Mouse (Mus musculus): ENCODE measurements around the gene Ube2o. TPM values are rescaled to one million over a fixed set of nuclear protein-coding genes. Genes with fewer than 3 reads are reported as not detected.

Gene Ube2o
- polyA plus RNA-seq, 1 experiment from 2014 or later, result 17.2 TPM

DNA sequence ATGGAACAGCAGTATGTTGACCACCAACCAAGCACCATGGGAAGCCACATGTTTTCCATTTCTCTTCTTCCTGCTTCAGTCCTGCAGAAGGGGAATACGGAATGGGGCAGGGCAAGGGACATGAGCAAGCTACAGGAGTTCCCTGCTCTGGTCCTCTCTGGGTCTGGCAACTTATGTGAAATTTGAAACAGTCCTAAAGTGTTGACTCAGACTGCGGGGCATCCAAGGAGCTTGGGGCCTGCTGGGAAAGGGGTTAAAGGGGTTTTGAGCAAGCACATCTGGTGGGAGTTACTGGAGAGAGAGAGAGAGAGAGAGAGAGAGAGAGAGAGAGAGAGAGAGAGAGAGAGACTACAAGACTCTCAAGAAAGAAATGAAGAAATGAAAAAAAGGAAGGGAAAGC lies 72.6 kb downstream of the Ube2o start:
- no peaks in the 10 kb centered on the region for H3K4me1 ChIP-seq (ENCODE audit: control insufficient read depth, insufficient read depth, low read length)
- no peak overlapping the region for H3K4me2 ChIP-seq (ENCODE audit: low read depth, low read length)
- H3K4me3 ChIP-seq (ENCODE audit: low read depth, low read length), result no peak overlapping the region
- WGBS, result 25% methylated on average over 2 of the region's 2 CpGs
- no peak overlapping the region for H3K27ac ChIP-seq (replicated peaks; ENCODE audit: low read depth, low read length)
- H3K9ac ChIP-seq (replicated peaks; ENCODE audit: low read length), result no peak overlapping the region
- no peaks in the 10 kb centered on the region for H3K27me3 ChIP-seq (ENCODE audit: control insufficient read depth, insufficient read depth, low read length)
- H3K36me3 ChIP-seq (replicated peaks; ENCODE audit: control insufficient read depth, insufficient read depth, low read depth, low read length), result no peaks in the 10 kb centered on the region
- ATAC-seq (replicated peaks; ENCODE audit: insufficient number of reproducible peaks, low FRiP score, low TSS enrichment, low read depth), result no peak
- DNase-seq (ENCODE audit: low spot score), result peak; percentile 68
- H3K9me3 ChIP-seq (replicated peaks; ENCODE audit: control insufficient read depth, low read length), result no peaks in the 10 kb centered on the region

GRCm38 (mm10) chr11:116506151-116506875 lies 74.9 kb downstream of the Ube2o start:
- WGBS, result 87% methylated on average over 17 of the region's 17 CpGs
- Histone ChIP-seq H3K27ac (replicated peaks; ENCODE audit: low read depth, low read length) (no peak overlapping the region), H3K4me2 (ENCODE audit: low read depth, low read length) (no peak overlapping the region), H3K4me3 (ENCODE audit: low read depth, low read length) (no peak overlapping the region), H3K9me3 (replicated peaks; ENCODE audit: control insufficient read depth, low read length) (no peaks in the 10 kb centered on the region), H3K27me3 (ENCODE audit: control insufficient read depth, insufficient read depth, low read length) (no peaks in the 10 kb centered on the region), H3K9ac (replicated peaks; ENCODE audit: low read length) (no peak overlapping the region), H3K4me1 (ENCODE audit: control insufficient read depth, insufficient read depth, low read length) (no peaks in the 10 kb centered on the region), H3K36me3 (replicated peaks; ENCODE audit: control insufficient read depth, insufficient read depth, low read depth, low read length) (no peaks in the 10 kb centered on the region)
- DNase-seq (ENCODE audit: low spot score) (no peak), ATAC-seq (replicated peaks; ENCODE audit: insufficient number of reproducible peaks, low FRiP score, low TSS enrichment, low read depth) (no peak)

DNA sequence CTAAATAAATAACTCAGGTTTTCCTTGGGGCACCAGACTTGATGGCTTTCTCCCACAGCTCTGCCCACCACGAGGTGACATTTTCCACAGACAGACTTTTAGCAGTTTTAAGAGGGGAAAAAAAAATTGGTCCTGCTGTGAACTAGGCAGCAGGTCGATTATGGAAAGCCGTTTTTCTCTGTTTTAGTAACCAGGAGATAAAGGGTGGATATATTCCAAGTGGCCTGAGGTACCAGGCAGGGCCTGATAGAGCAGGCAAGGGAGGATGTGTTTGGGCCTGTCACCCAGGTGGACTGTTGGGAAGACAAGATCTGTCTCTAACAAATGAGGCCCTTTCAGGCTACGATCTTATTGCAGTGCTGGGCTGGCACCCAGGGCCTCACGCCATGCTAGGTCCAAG lies 75.7 kb downstream of the Ube2o start:
- H3K27ac ChIP-seq (replicated peaks; ENCODE audit: low read depth, low read length), result no peak overlapping the region
- 72% methylated on average over 5 of the region's 5 CpGs for WGBS
- no peak overlapping the region for H3K4me2 ChIP-seq (ENCODE audit: low read depth, low read length)

GRCm38 (mm10) chr11:116504516-116504915 lies 76.7 kb downstream of the Ube2o start:
- no peak overlapping the region for H3K4me2 ChIP-seq (ENCODE audit: low read depth, low read length)
- no peaks in the 10 kb centered on the region for H3K27me3 ChIP-seq (ENCODE audit: control insufficient read depth, insufficient read depth, low read length)
- no peak overlapping the region for H3K9ac ChIP-seq (replicated peaks; ENCODE audit: low read length)
- no peak for DNase-seq (ENCODE audit: low spot score)
- WGBS, result 87% methylated on average over 17 of the region's 17 CpGs
- H3K27ac ChIP-seq (replicated peaks; ENCODE audit: low read depth, low read length), result no peak overlapping the region
- no peaks in the 10 kb centered on the region for H3K4me1 ChIP-seq (ENCODE audit: control insufficient read depth, insufficient read depth, low read length)
- H3K9me3 ChIP-seq (replicated peaks; ENCODE audit: control insufficient read depth, low read length), result no peaks in the 10 kb centered on the region
- no peak for ATAC-seq (replicated peaks; ENCODE audit: insufficient number of reproducible peaks, low FRiP score, low TSS enrichment, low read depth)
- no peak overlapping the region for H3K4me3 ChIP-seq (ENCODE audit: low read depth, low read length)
- no peaks in the 10 kb centered on the region for H3K36me3 ChIP-seq (replicated peaks; ENCODE audit: control insufficient read depth, insufficient read depth, low read depth, low read length)

More for the DNA sequence above, 75.7 kb downstream of the Ube2o start:
- DNase-seq (ENCODE audit: low spot score), result no peak
- Histone ChIP-seq H3K4me1 (ENCODE audit: control insufficient read depth, insufficient read depth, low read length) (no peaks in the 10 kb centered on the region), H3K27me3 (ENCODE audit: control insufficient read depth, insufficient read depth, low read length) (no peaks in the 10 kb centered on the region), H3K4me3 (ENCODE audit: low read depth, low read length) (no peak overlapping the region), H3K9me3 (replicated peaks; ENCODE audit: control insufficient read depth, low read length) (no peaks in the 10 kb centered on the region), H3K36me3 (replicated peaks; ENCODE audit: control insufficient read depth, insufficient read depth, low read depth, low read length) (no peaks in the 10 kb centered on the region), H3K9ac (replicated peaks; ENCODE audit: low read length) (no peak overlapping the region)
- ATAC-seq (replicated peaks; ENCODE audit: insufficient number of reproducible peaks, low FRiP score, low TSS enrichment, low read depth), result no peak

- DNase-seq (ENCODE audit: low spot score), result peak; percentile 86
- no peaks in the 10 kb centered on the region for H3K4me1 ChIP-seq (ENCODE audit: control insufficient read depth, insufficient read depth, low read length)
- no peak overlapping the region for H3K4me2 ChIP-seq (ENCODE audit: low read depth, low read length)
- no peaks in the 10 kb centered on the region for H3K36me3 ChIP-seq (replicated peaks; ENCODE audit: control insufficient read depth, insufficient read depth, low read depth, low read length)
- no peaks in the 10 kb centered on the region for H3K27me3 ChIP-seq (ENCODE audit: control insufficient read depth, insufficient read depth, low read length)
- H3K9ac ChIP-seq (replicated peaks; ENCODE audit: low read length), result no peak overlapping the region
- H3K4me3 ChIP-seq (ENCODE audit: low read depth, low read length), result no peak overlapping the region
- no peak overlapping the region for H3K27ac ChIP-seq (replicated peaks; ENCODE audit: low read depth, low read length)
- no peaks in the 10 kb centered on the region for H3K9me3 ChIP-seq (replicated peaks; ENCODE audit: control insufficient read depth, low read length)
- ATAC-seq (replicated peaks; ENCODE audit: insufficient number of reproducible peaks, low FRiP score, low TSS enrichment, low read depth), result no peak
- 23% methylated on average over 7 of the region's 7 CpGs for WGBS
Observed at GRCm38 (mm10) chr11:116501005-116501746, 80.1 kb downstream of the Ube2o start.

DNA sequence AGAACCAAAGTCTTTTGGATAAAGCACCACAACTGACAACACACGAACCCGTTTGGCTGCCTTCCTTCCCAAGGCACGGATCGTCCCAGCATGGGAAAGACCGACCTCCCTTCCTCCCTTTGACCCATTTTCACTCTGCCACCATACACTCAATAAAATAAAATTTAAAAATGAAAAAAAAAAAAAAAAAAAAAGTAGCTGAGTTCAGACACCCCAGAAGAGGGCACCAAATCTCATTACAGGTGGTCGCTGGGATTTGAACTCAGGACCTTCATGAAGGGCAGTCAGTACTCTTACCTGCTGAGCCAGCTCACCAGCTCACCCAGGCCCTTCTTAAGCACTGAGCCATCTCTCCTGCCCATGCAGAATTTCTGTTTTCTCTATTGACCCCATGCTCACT lies 82.2 kb downstream of the Ube2o start:
- Histone ChIP-seq H3K27me3 (ENCODE audit: control insufficient read depth, insufficient read depth, low read length) (no peaks in the 10 kb centered on the region), H3K9ac (replicated peaks; ENCODE audit: low read length) (no peak overlapping the region), H3K4me2 (ENCODE audit: low read depth, low read length) (no peak overlapping the region), H3K4me1 (ENCODE audit: control insufficient read depth, insufficient read depth, low read length) (no peaks in the 10 kb centered on the region), H3K27ac (replicated peaks; ENCODE audit: low read depth, low read length) (no peak overlapping the region), H3K9me3 (replicated peaks; ENCODE audit: control insufficient read depth, low read length) (no peaks in the 10 kb centered on the region), H3K4me3 (ENCODE audit: low read depth, low read length) (no peak overlapping the region), H3K36me3 (replicated peaks; ENCODE audit: control insufficient read depth, insufficient read depth, low read depth, low read length) (no peaks in the 10 kb centered on the region)
- DNase-seq (ENCODE audit: low spot score) (no peak), ATAC-seq (replicated peaks; ENCODE audit: insufficient number of reproducible peaks, low FRiP score, low TSS enrichment, low read depth) (no peak)
- 56% methylated on average over 6 of the region's 6 CpGs for WGBS

- H3K36me3 ChIP-seq (replicated peaks; ENCODE audit: control insufficient read depth, insufficient read depth, low read depth, low read length), result no peaks in the 10 kb centered on the region
- no peaks in the 10 kb centered on the region for H3K9me3 ChIP-seq (replicated peaks; ENCODE audit: control insufficient read depth, low read length)
- ATAC-seq (replicated peaks; ENCODE audit: insufficient number of reproducible peaks, low FRiP score, low TSS enrichment, low read depth), result no peak; the same call in 1 of the 2 replicates
- H3K4me2 ChIP-seq (ENCODE audit: low read depth, low read length), result peak overlapping the region; percentile 32; the same call in 1 of the 2 replicates
- no peaks in the 10 kb centered on the region for H3K4me1 ChIP-seq (ENCODE audit: control insufficient read depth, insufficient read depth, low read length)
- DNase-seq (ENCODE audit: low spot score), result no peak
- no peak overlapping the region for H3K4me3 ChIP-seq (ENCODE audit: low read depth, low read length)
- no peaks in the 10 kb centered on the region for H3K27me3 ChIP-seq (ENCODE audit: control insufficient read depth, insufficient read depth, low read length)
- H3K9ac ChIP-seq (replicated peaks; ENCODE audit: low read length), result peak overlapping the region; percentile 28; the same call in 1 of the 2 replicates
- no peak overlapping the region for H3K27ac ChIP-seq (replicated peaks; ENCODE audit: low read depth, low read length)
- 23% methylated on average over 34 of the region's 34 CpGs for WGBS
Observed at GRCm38 (mm10) chr11:116498596-116498995, 82.7 kb downstream of the Ube2o start.

GRCm38 (mm10) chr11:116497313-116497712 lies 83.9 kb downstream of the Ube2o start:
- no peak overlapping the region for H3K27ac ChIP-seq (replicated peaks; ENCODE audit: low read depth, low read length)
- H3K4me2 ChIP-seq (ENCODE audit: low read depth, low read length), result no peak overlapping the region
- H3K27me3 ChIP-seq (ENCODE audit: control insufficient read depth, insufficient read depth, low read length), result no peaks in the 10 kb centered on the region
- H3K9ac ChIP-seq (replicated peaks; ENCODE audit: low read length), result no peak overlapping the region
- H3K4me1 ChIP-seq (ENCODE audit: control insufficient read depth, insufficient read depth, low read length), result no peaks in the 10 kb centered on the region
- ATAC-seq (replicated peaks; ENCODE audit: insufficient number of reproducible peaks, low FRiP score, low TSS enrichment, low read depth), result no peak
- 89% methylated on average over 4 of the region's 4 CpGs for WGBS
- DNase-seq (ENCODE audit: low spot score), result no peak
- no peaks in the 10 kb centered on the region for H3K9me3 ChIP-seq (replicated peaks; ENCODE audit: control insufficient read depth, low read length)
- H3K4me3 ChIP-seq (ENCODE audit: low read depth, low read length), result no peak overlapping the region
- H3K36me3 ChIP-seq (replicated peaks; ENCODE audit: control insufficient read depth, insufficient read depth, low read depth, low read length), result no peaks in the 10 kb centered on the region

All from embryonic facial prominence, embryonic 11.5 days (tissue).